Mouse (Mus musculus): ENCODE measurements around the gene Aatf. TPM values are rescaled to one million over a fixed set of nuclear protein-coding genes. Genes with fewer than 3 reads are reported as not detected.

Aatf gene
- polyA plus RNA-seq, 1 experiment from 2014 or later: 54.8 TPM

DNA sequence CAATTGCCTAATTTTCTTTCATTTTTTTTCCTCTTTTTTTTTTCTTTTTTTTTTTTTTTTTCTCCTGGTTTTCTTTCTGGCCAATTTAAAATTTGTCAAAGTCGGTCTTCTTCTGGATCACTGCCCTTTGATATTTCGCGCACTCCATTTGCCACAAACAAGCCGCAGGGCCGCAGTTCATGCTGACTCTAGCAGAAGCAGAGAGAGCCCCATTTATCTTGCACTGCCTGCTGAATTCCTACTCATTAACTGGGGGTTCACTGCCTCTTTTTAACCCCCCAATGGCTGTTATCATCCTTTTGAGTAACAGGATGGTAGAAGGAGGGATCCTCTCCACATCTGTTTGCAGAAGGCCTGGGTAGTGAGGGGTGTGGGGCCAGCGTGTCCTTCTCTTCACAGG lies 129.4 kb downstream of the Aatf start:
- no peak overlapping the region for H3K27ac ChIP-seq (replicated peaks)
- peaks cover 19% of the 10 kb centered on the region for H3K4me1 ChIP-seq

DNA sequence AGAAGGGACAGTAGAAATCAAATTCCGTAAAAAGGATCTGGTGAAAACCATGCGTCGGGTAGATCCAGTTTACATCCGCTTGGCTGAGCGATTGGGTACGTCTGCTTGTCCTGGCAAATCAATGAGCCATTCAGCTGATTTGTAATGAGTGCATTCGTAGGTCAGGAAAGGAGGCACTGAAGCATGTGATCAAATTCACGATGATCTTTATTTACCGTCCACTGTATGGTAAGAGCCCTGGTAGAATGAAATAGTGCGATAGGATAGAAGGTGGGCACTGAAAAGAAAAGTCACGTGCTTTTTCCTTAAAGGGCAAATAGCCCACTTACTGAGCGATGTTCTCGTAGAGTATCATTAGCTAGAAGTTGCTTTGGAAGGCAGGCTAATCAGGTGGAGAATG lies 130.9 kb downstream of the Aatf start:
- no peaks in the 10 kb centered on the region for H3K36me3 ChIP-seq
- H3K9me3 ChIP-seq: no peaks in the 10 kb centered on the region
- no peak overlapping the region for H3K9ac ChIP-seq (replicated peaks)
- no peak overlapping the region for H3K27ac ChIP-seq (replicated peaks)
- H3K4me3 ChIP-seq: no peak overlapping the region
- 13% methylated on average over 13 of the region's 13 CpGs for WGBS
- no peaks in the 10 kb centered on the region for H3K27me3 ChIP-seq
- ATAC-seq (replicated peaks): no peak
- H3K4me1 ChIP-seq: peaks cover 19% of the 10 kb centered on the region
- H3K4me2 ChIP-seq (replicated peaks): no peak overlapping the region

More for the DNA sequence above, 129.4 kb downstream of the Aatf start:
- Histone ChIP-seq H3K4me3 (no peak overlapping the region), H3K9me3 (no peaks in the 10 kb centered on the region), H3K9ac (replicated peaks) (no peak overlapping the region), H3K27me3 (no peaks in the 10 kb centered on the region), H3K36me3 (no peaks in the 10 kb centered on the region), H3K4me2 (replicated peaks) (no peak overlapping the region)
- WGBS: 34% methylated on average over 6 of the region's 6 CpGs
- no peak for ATAC-seq (replicated peaks)

GRCm38 (mm10) chr11:84376510-84377365 lies 136.6 kb downstream of the Aatf start:
- Histone ChIP-seq H3K27me3 (no peaks in the 10 kb centered on the region), H3K36me3 (peaks cover 4% of the 10 kb centered on the region; the same call in 1 of the 2 replicates), H3K4me3 (no peak overlapping the region), H3K4me1 (peaks cover 12% of the 10 kb centered on the region), H3K4me2 (replicated peaks) (no peak overlapping the region; the same call in 1 of the 2 replicates), H3K9ac (replicated peaks) (no peak overlapping the region), H3K27ac (replicated peaks) (no peak overlapping the region), H3K9me3 (no peaks in the 10 kb centered on the region)
- WGBS: 52% methylated on average over 13 of the region's 13 CpGs
- ATAC-seq (replicated peaks): no peak

DNA sequence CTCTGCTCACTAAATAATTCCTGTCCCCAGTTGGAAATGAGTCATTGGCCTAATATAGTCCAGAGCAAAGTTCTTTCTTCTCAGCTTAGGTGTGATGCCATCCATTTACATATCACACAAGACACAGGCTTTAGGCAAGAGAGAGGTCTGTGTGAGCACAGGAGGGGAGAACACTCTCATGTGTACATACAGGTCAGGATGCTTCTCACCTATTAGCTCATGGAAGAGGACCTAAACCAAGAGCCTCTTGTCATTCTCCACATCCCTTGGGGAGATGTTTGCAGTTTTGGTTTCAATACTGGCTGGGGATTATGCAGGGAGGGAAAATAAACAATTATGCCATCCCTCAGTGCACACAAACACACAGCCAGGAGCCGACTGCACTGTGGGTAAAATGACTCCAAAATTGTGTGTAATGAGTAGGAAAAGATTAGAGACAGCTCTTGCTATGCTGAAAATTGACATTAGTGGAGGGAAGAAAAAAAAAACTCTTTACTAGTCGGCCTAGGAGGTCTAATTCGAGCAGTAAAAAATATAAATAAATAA lies 137.3 kb downstream of the Aatf start:
- H3K4me2 ChIP-seq (replicated peaks): no peak overlapping the region; the same call in 1 of the 2 replicates
- no peak overlapping the region for H3K4me3 ChIP-seq
- H3K27me3 ChIP-seq: no peaks in the 10 kb centered on the region
- WGBS: 19% methylated on average over 3 of the region's 3 CpGs
- no peak overlapping the region for H3K9ac ChIP-seq (replicated peaks)
- ATAC-seq (replicated peaks): no peak; the same call in 1 of the 2 replicates
- no peak overlapping the region; the same call in 1 of the 2 replicates for H3K27ac ChIP-seq (replicated peaks)
- H3K4me1 ChIP-seq: peaks cover 12% of the 10 kb centered on the region
- H3K36me3 ChIP-seq: peaks cover 4% of the 10 kb centered on the region; the same call in 1 of the 2 replicates
- H3K9me3 ChIP-seq: no peaks in the 10 kb centered on the region

DNA sequence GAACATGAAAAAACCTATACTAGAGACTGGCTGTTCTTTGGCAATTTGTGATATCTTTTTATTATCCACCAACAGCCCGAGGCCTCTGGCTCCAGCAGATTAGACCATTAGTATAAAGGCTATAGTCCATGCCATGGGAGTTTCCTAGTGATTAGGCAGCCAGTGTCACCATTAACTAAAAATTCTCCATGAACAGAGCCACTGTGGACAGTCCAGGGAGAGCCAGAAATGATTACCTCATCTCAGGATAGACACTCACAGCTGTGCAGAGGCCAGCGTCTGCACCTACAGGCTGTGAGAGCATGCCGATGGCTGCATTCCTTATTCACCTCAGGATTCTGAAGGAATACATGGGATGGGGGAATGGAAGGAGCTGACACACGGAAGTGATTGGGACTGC lies 140.2 kb downstream of the Aatf start:
- no peaks in the 10 kb centered on the region for H3K9me3 ChIP-seq
- no peak overlapping the region for H3K4me2 ChIP-seq (replicated peaks)
- 88% methylated on average over 4 of the region's 4 CpGs for WGBS
- H3K27ac ChIP-seq (replicated peaks): no peak overlapping the region
- H3K4me3 ChIP-seq: no peak overlapping the region
- ATAC-seq (replicated peaks): no peak
- no peaks in the 10 kb centered on the region for H3K27me3 ChIP-seq
- no peak overlapping the region for H3K9ac ChIP-seq (replicated peaks)
- peaks cover 12% of the 10 kb centered on the region for H3K4me1 ChIP-seq
- H3K36me3 ChIP-seq: peaks cover 4% of the 10 kb centered on the region; the same call in 1 of the 2 replicates

Other genes starting within 250 kb of the Aatf start
- 3.4 and 4.8 TPM in 2 replicates for gene Lhx1, start 12.0 kb upstream of the Aatf start, polyA plus RNA-seq (2015; fragmentation: Nextera tagmentation; extraction: Ambion mirVana)

Measured in forebrain, embryonic 15.5 days (tissue).